Mouse (Mus musculus) midbrain, embryonic 14.5 days (tissue): ENCODE measurements around the gene 4931409K22Rik. TPM values are rescaled to one million over a fixed set of nuclear protein-coding genes. Genes with fewer than 3 reads are reported as not detected.

Experiments used
- ATAC-seq: fragments of 200-750 bp; cut with Nextera tagmentation; 2 replicates; pipeline ENCODE4 v1.8.0; 2017; ENCODE audit warnings: moderate number of reproducible peaks, moderate library complexity; ENCODE audit not compliant: low FRiP score, low TSS enrichment
- DNase-seq: peaks from one replicate; pipeline ENCODE4 v3.0.0-alpha.2; 2015
- H3K27ac ChIP-seq: fragments of 300-500 bp; sonication (generic); replicated peaks from 2 replicates; pipeline ENCODE4 v1.5.1; 2014; ENCODE audit warnings: mild to moderate bottlenecking, low read depth, low read length, moderate library complexity
- H3K27me3 ChIP-seq: fragments of 300-500 bp; sonication (generic); 2 replicates; pipeline ENCODE4 v1.6.1; 2014; ENCODE audit warnings: low read length, control low read depth, mixed read lengths; ENCODE audit not compliant: control insufficient read depth, insufficient read depth
- H3K36me3 ChIP-seq: fragments of 300-500 bp; sonication (generic); 2 replicates; pipeline ENCODE4 v1.6.1; 2014; ENCODE audit warnings: low read length, control low read depth; ENCODE audit not compliant: control insufficient read depth, insufficient read depth
- H3K4me1 ChIP-seq: fragments of 300-500 bp; sonication (generic); 2 replicates; pipeline ENCODE4 v1.6.1; 2014; ENCODE audit warnings: mild to moderate bottlenecking, antibody characterized with exemption, low read length, control low read depth; ENCODE audit not compliant: control insufficient read depth, insufficient read depth
- H3K4me2 ChIP-seq: fragments of 300-500 bp; sonication (generic); 2 replicates; pipeline ENCODE4 v1.6.1; 2014; ENCODE audit warnings: mild to moderate bottlenecking, low read length, moderate library complexity
- H3K4me3 ChIP-seq: fragments of 300-500 bp; sonication (generic); replicated peaks from 2 replicates; pipeline ENCODE4 v1.5.1; 2014; ENCODE audit warnings: low read depth, low read length
- H3K9ac ChIP-seq: fragments of 300-500 bp; sonication (generic); replicated peaks from 2 replicates; pipeline ENCODE4 v1.6.1; 2014; ENCODE audit warnings: mild to moderate bottlenecking, low read length, moderate library complexity
- H3K9me3 ChIP-seq: fragments of 300-500 bp; sonication (generic); 2 replicates; pipeline ENCODE4 v1.6.1; 2016; ENCODE audit warnings: low read length, control low read depth, mixed read lengths; ENCODE audit not compliant: control insufficient read depth
- WGBS: fragments of 180-500 bp; shearing (Covaris S2); extraction: QIAGEN DNeasy Blood & Tissue Kit; methylation state at CpG from one replicate; pipeline ENCODE4 v1.1.7; 2014; 5-methylcytosine and 5-hydroxymethylcytosine counted together
- polyA plus RNA-seq: library from polyadenylated mRNA; unstranded; fragments of >200 nt; fragmentation: Nextera tagmentation; extraction: Ambion mirVana; gene quantifications from 2 replicates; pipeline ENCODE4 v1.2.1, GENCODE M21; 2014

4931409K22Rik gene
- polyA plus RNA-seq, 1 experiment from 2014 or later: not detected

DNA sequence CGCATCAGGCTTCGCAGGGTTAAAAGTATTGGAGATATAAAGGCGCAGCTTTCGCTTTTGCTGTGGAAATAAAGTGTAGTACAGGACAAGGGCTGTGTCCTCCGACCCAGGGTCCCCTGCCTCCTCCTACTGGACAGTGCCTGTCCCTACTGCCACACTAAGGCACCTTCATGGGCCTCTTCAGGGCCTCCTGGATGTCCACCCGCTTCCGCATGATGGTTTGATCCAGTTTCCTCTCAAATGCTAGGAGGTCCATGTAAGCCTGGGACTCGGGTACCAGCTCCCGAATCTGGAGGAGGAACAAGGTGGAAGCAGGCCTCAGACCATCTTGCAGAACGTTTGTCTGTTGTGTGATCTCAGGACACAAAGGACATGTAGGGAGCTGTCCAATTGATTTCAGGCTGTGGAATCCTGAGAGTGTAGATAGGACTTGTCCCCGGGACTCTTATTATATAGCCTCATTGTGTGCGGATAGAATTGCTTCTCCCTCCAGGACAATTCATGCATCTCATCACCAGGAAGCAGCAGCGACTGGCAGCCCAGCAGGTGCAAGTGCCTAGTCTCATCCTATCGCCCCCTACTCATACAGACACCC is 39.3 kb upstream of the 4931409K22Rik start:
- H3K4me2 ChIP-seq: peak overlapping the region; percentile 56
- H3K4me1 ChIP-seq: peaks cover 52% of the 10 kb centered on the region
- 33% methylated on average over 14 of the region's 14 CpGs for WGBS

GRCm38 (mm10) chr5:24595261-24595660 is 38.7 kb upstream of the 4931409K22Rik start:
- Histone ChIP-seq H3K9ac (peak overlapping the region; percentile 46), H3K36me3 (peaks cover 55% of the 10 kb centered on the region), H3K27me3 (no peaks in the 10 kb centered on the region), H3K4me3 (no peak overlapping the region), H3K4me2 (peak overlapping the region; percentile 56; the same call in 1 of the 2 replicates), H3K27ac (peak overlapping the region; percentile 93), H3K4me1 (peaks cover 46% of the 10 kb centered on the region), H3K9me3 (no peaks in the 10 kb centered on the region)
- DNase-seq: no peak
- no peak for ATAC-seq
- WGBS: 91% methylated on average over 5 of the region's 5 CpGs

More for the DNA sequence above, 39.3 kb upstream of the 4931409K22Rik start:
- Histone ChIP-seq H3K9me3 (no peaks in the 10 kb centered on the region), H3K27ac (peak overlapping the region; percentile 93), H3K27me3 (no peaks in the 10 kb centered on the region), H3K36me3 (peaks cover 48% of the 10 kb centered on the region), H3K9ac (peak overlapping the region; percentile 46), H3K4me3 (0 out of 2 replicates have a peak overlapping the region, but pooled peaks have one; percentile 24)
- peak; percentile 1; the same call in 1 of the 2 replicates for ATAC-seq
- peak; percentile 56 for DNase-seq

DNA sequence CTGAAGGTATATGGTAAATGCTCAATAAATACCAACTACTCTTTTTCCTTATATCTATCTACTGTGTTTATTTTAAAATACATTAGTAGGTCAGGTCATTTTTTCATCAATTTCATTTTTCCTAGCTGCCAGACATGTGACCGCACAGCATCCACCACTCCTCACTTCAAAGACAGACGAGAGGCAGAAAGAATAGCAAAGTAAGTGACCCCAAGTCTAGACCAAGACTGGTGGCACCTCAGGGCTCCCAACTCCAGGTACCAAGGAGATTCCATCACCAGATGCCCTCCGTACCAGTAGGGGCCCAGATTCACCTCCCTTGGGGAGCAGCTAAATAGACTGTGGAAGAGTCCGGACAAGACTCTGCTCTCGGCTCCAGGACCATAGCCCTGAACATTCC is 37.7 kb upstream of the 4931409K22Rik start:
- H3K9ac ChIP-seq: no peak overlapping the region
- H3K27ac ChIP-seq: no peak overlapping the region
- H3K27me3 ChIP-seq: no peaks in the 10 kb centered on the region
- DNase-seq (no peak), ATAC-seq (no peak)
- no peak overlapping the region for H3K4me2 ChIP-seq
- H3K9me3 ChIP-seq: no peaks in the 10 kb centered on the region
- peaks cover 59% of the 10 kb centered on the region for H3K36me3 ChIP-seq
- H3K4me3 ChIP-seq: no peak overlapping the region
- 89% methylated on average over 5 of the region's 5 CpGs for WGBS
- H3K4me1 ChIP-seq: peaks cover 40% of the 10 kb centered on the region

- no peak for ATAC-seq
Observed at GRCm38 (mm10) chr5:24593928-24594327, 37.3 kb upstream of the 4931409K22Rik start.

GRCm38 (mm10) chr5:24593230-24593629 is 36.6 kb upstream of the 4931409K22Rik start:
- no peak for DNase-seq
- Histone ChIP-seq H3K4me2 (no peak overlapping the region), H3K36me3 (peaks cover 67% of the 10 kb centered on the region), H3K4me1 (peaks cover 28% of the 10 kb centered on the region), H3K4me3 (no peak overlapping the region), H3K9me3 (no peaks in the 10 kb centered on the region), H3K27ac (no peak overlapping the region), H3K9ac (no peak overlapping the region), H3K27me3 (no peaks in the 10 kb centered on the region)
- 78% methylated on average over 10 of the region's 10 CpGs for WGBS
- ATAC-seq: no peak

More at GRCm38 (mm10) chr5:24593928-24594327, 37.3 kb upstream of the 4931409K22Rik start:
- Histone ChIP-seq H3K27ac (no peak overlapping the region), H3K4me2 (no peak overlapping the region), H3K4me1 (peaks cover 35% of the 10 kb centered on the region), H3K4me3 (no peak overlapping the region), H3K9me3 (no peaks in the 10 kb centered on the region), H3K36me3 (peaks cover 63% of the 10 kb centered on the region), H3K9ac (no peak overlapping the region), H3K27me3 (no peaks in the 10 kb centered on the region)
- no peak for DNase-seq
- WGBS: 72% methylated on average over 10 of the region's 10 CpGs

- DNase-seq: no peak
- ATAC-seq: no peak
- Histone ChIP-seq H3K36me3 (peaks cover 68% of the 10 kb centered on the region), H3K27me3 (no peaks in the 10 kb centered on the region), H3K4me1 (peaks cover 27% of the 10 kb centered on the region), H3K4me2 (no peak overlapping the region), H3K9me3 (no peaks in the 10 kb centered on the region), H3K27ac (no peak overlapping the region), H3K9ac (no peak overlapping the region), H3K4me3 (no peak overlapping the region)
- WGBS: 65% methylated on average over 21 of the region's 21 CpGs
Observed at GRCm38 (mm10) chr5:24592471-24593160, 36.0 kb upstream of the 4931409K22Rik start.

GRCm38 (mm10) chr5:24591796-24592470 is 35.3 kb upstream of the 4931409K22Rik start:
- Histone ChIP-seq H3K36me3 (peaks cover 68% of the 10 kb centered on the region), H3K4me1 (peaks cover 29% of the 10 kb centered on the region), H3K9ac (no peak overlapping the region), H3K4me3 (no peak overlapping the region), H3K27ac (no peak overlapping the region), H3K4me2 (no peak overlapping the region), H3K9me3 (no peaks in the 10 kb centered on the region), H3K27me3 (no peaks in the 10 kb centered on the region)
- ATAC-seq (no peak), DNase-seq (no peak)
- WGBS: 62% methylated on average over 24 of the region's 24 CpGs

GRCm38 (mm10) chr5:24591268-24591721 is 34.7 kb upstream of the 4931409K22Rik start:
- peaks cover 22% of the 10 kb centered on the region for H3K4me1 ChIP-seq
- WGBS: 22% methylated on average over 23 of the region's 23 CpGs

More at GRCm38 (mm10) chr5:24591268-24591721, 34.7 kb upstream of the 4931409K22Rik start:
- 0 out of 2 replicates have a peak overlapping the region, but pooled peaks have one; percentile 8 for H3K27ac ChIP-seq
- H3K4me2 ChIP-seq: no peak overlapping the region
- no peaks in the 10 kb centered on the region for H3K27me3 ChIP-seq
- no peak overlapping the region for H3K4me3 ChIP-seq
- H3K9ac ChIP-seq: no peak overlapping the region
- H3K9me3 ChIP-seq: no peaks in the 10 kb centered on the region
- H3K36me3 ChIP-seq: peaks cover 68% of the 10 kb centered on the region
- DNase-seq (no peak), ATAC-seq (no peak)
